Mouse (Mus musculus) thymus, adult 2 months (tissue): ENCODE measurements around the gene Hoxb8.

ENCODE experiments used
- CTCF ChIP-seq: fragments of 200-500 bp; IDR thresholded peaks from 2 replicates; pipeline ENCODE4 v1.5.1; 2012; ENCODE audit warnings: mild to moderate bottlenecking, control low read depth, low read length, moderate library complexity, borderline replicate concordance; ENCODE audit not compliant: control insufficient read depth, poor library complexity, insufficient read depth; ENCODE audit errors: extremely low read depth
- POLR2A ChIP-seq: fragments of 200-500 bp; IDR thresholded peaks from 2 replicates; pipeline ENCODE4 v1.6.1; 2012; ENCODE audit warnings: mild to moderate bottlenecking, low read length, control low read depth, moderate library complexity; ENCODE audit not compliant: control insufficient read depth, poor library complexity, insufficient read depth; ENCODE audit errors: extremely low read depth

DNA sequence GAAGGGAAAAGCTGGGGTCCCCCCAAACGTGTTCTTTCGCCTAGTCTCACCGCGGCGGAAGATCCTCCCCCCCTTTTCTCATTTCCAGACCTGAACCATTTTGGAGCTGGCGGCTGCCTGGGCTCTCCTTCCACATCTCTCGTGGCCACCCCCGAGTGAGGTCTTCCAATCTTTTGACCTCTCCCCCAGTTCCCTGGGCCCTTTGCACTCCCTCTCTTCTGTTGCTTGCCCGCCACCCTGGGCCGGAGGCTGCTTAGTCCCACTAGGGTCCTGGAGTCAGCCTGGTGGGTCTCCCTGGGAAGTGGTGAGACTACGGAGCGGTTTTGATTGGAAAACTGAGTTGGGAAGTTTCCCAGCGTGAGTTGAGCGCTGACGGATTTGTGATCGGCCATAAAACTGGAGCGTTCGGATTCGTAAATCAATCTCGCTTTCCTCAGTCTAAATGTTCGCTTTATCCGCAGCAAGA lies 44.1 kb downstream of the Hoxb8 start:
- TF ChIP-seq CTCF = no peak
- TF ChIP-seq POLR2A = no peak
